Mouse (Mus musculus) mature B cell (primary cell): ENCODE data around the gene Tmem81.

Experiments
- in situ Hi-C: fragments of 300-500 bp; cut with MboI; formaldehyde crosslinking; loops from 2 replicates; pipeline ENCODE4 v1.14.3; 2019

Gene Tmem81

DNA sequence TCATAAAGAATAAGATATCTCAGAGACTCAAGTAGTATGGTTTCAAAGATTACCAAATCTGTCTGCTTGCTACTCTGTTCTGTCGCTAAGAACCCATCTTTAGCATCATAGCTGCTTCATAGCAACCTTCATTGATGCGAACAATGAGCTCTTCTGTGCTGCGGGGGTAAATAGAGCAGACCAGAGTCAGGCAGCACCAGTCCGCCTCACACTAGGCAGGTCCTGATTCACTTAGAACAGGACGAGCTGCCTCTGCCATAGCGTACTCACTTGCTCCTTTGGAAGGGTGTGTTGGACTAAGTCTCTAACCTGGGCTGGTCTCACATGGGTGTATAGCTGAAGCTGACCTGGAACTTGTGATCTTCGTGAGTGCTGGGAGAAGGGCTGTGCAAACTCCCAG, at the start of gene Tmem81:
Gene Tmem81 (plus strand): TSS at position 173 of the 400 bp plus-strand sequence.
- in situ Hi-C loops, result no loop called here

DNA sequence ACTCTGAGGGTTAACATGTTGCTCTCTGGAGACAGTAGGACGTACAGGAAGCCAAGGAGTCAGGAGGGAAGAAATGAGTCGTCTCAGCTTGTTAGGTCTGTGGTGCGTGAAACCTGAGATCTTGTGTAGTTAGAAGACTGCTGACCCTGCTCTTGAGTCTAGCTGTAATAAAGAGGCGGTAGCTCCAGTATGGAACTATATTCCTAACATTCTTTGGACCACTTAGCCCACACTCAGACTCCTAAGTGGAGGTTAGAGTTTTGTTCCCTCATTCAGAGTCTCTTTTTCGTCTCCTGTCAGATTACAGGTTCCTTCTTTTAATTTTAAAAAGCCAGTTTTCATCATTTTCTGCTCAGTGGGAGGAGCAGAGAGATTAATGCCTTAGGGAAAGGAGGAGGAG, 41.4 kb upstream of the Tmem81 start:
- in situ Hi-C loops, result no loop called here

DNA sequence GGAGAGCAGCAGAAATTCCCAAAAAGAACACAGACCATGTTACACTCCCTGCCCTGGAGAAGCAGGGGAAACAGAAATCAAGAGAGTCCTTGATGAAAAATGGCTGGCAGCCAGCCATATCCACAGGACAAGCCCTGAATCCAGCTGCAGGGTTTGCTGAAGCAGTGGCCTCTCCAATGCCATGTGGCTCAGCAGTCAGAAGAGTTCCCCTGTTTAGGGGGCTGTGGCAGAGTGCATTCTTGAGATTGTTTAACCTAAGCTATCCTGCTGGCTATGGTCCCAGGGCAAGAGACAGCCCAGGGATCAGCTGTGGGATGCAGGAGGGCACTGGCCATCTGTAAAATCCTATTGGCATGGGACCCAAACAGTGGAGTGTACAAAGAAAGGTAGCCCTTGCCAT, 37.1 kb upstream of the Tmem81 start:
- in situ Hi-C loops, result no loop called here

DNA sequence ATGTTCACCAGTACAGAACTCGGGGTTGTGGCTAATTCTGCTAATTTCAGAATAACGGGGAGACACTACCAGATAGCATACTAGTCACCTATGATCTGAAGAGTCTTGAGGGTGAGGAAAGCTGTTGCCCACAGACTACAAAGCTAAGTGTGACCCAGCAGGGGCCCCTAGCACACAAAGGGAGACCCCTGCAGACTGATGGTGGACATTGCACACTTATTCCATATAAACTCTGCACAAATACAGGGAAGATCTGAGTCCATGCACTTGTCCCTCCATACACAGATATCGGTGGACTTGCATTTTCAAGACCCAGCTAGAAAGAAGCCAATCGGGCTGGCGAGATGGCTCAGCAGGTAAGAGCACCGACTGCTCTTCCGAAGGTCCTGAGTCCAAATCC, 36.5 kb upstream of the Tmem81 start:
- in situ Hi-C loops, result no loop called here

DNA sequence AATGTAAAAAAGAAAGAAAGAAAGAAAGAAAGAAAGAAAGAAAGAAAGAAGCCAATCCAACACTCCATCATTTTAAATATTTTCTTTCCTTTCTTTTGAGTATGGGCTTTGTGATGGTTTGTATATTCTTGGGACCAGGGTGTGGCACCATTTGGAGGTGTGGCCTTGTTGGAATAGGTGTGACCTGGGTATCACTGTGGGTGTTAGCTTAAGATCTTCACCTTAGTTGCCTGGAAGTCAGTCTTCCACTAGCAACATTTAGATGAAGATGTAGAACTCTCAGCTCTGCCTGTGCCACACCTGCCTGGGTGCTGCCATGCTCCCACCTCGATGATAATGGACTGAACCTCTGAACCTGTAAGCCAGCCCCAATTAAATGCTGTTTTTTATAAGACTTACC, 36.0 kb upstream of the Tmem81 start:
- in situ Hi-C loops, result loop anchor here (10.0 kb wide), 1 partner anchor 105 kb away; no protein-coding TSS in a partner anchor

DNA sequence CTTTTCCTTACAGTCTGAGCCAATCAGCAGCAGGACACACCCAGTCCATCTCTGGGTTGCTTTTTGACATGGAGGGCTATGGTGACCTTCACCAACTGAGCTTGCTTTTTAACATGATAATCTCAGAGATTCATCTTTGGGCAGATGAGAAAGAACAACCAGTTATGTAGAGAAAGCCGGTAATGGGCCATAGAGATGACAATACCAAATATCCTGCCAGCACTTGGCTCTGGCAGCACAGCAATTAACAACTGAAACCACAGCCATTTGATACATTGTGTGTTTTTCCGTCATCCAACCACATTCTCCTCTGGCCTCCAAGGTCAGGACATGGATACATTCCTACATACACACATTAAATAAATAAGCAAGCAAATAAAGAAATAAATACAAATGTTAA, 35.0 kb upstream of the Tmem81 start:
- in situ Hi-C loops, result loop anchor here (10.0 kb wide), 1 partner anchor 106 kb away; no protein-coding TSS in a partner anchor

DNA sequence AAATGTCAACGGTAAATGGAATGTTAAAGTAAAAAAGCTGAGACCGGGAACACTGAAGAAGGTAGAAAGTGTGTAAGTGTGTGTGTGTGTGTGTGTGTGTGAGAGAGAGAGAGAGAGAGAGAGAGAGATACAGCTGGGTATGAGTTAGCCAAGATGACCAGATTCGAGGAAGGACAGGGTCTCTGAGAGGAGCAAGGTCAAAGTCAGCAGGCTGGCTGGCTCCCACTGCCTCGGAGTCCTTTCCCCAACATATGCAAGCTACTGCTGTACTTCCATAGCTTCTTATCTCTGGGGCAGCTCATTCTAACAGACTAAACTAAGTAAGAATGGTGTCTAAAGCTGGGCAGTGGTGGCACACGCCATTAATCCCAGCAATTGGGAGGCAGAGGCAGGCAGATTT, 34.5 kb upstream of the Tmem81 start:
- in situ Hi-C loops, result loop anchor here (10.0 kb wide), 1 partner anchor 107 kb away; no protein-coding TSS in a partner anchor

DNA sequence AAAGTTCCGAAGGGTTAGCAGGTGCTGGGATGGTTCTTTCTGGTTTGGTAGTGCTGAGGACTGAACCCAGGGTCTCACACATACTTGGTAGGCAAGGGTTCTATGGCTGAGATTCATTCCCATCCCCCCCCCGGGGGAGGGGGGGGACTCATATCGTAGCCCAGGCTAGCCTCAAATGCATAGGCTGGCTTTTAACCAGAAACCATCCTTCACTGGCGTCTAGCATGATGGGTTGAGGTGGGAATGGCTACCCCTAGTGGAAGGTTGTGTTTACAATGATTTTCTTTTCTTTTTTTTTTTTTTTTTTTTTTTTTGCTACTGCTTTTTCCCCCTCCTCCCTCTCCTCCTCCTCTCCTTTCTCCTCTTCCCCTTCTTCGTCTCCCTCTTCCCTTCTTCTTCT, 33.5 kb upstream of the Tmem81 start:
- in situ Hi-C loops, result loop anchor here (10.0 kb wide), 1 partner anchor 108 kb away; no protein-coding TSS in a partner anchor

DNA sequence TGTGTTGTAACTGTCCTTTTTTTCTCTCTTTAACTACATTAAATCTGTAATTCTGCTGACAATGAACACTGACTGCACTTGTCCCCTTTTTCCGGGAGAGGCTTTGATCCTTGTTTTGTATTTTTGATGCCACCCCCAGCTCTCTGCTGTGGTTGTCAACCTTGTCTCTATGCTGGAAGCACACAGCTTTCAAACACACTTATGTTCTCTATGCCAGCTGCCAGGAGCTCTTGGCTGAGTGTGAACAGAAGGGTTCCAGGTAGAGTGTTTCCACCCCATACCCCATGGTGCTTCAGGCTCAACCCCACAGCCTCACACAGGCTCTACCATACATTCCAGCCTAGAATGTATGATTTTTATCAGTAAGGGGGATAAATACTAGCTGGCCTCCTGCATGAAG, 31.5 kb upstream of the Tmem81 start:
- in situ Hi-C loops, result loop anchor here (10.0 kb wide), 1 partner anchor 110 kb away; no protein-coding TSS in a partner anchor

DNA sequence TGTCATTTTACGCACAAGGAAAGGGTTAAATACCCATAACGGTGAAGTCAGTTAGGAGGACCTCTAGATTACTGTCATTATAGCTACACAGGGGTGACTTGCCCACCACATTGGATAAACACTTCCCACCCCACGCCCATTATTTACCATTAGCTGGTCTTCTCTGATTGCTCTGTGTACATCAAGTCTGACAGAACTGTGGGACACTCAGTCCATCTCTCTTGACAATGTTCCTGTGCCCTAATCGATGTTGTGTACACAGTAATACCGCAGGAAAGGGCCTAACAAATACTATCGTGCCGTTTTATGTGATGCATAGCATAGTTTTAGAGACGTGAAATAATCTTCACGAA, 29.5 kb upstream of the Tmem81 start:
- in situ Hi-C loops, result loop anchor here (10.0 kb wide), 1 partner anchor 112 kb away; no protein-coding TSS in a partner anchor

DNA sequence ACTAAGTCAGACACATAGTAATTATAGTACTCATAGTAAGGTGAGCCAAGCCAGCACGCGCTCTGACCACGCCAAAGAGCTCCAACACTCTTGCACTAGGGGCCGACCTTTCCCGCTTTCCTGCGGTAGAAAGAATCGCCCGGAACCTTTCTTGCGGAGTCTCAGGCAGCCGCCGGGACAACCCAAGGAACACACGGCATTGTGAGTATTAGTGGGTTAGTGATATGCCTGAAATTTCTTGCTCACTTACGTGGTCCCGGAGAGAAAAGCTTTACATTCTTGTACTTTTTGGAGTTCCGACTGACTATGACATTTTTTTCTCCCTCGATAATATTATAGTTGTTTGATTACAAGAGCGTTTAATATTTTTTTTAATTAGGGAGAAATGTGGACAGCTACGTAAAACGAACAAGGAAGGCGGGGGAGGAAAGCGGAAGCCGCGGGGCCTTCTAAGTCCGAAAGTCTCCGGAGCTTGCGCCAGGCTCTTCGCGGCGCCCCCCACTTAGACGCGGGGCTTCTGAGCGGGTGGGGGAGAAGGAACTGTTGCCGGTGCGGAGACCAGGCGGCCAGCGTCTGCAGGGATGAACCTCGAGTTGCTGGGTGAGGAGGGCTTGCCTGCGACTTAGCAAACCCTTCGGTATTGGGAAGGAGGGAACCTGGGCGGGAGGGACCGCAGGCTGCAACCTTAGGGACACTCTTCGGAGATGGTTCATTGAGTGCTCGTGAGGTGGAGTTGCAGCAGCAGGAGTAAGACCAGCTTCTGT, 28.9 kb upstream of the Tmem81 start, which contains the start of gene Rbbp5:
Gene Rbbp5 (plus strand): TSS at position 438 of the 764 bp plus-strand sequence.
- in situ Hi-C loops, result loop anchor here (10.0 kb wide), 1 partner anchor 112 kb away; no protein-coding TSS in a partner anchor

DNA sequence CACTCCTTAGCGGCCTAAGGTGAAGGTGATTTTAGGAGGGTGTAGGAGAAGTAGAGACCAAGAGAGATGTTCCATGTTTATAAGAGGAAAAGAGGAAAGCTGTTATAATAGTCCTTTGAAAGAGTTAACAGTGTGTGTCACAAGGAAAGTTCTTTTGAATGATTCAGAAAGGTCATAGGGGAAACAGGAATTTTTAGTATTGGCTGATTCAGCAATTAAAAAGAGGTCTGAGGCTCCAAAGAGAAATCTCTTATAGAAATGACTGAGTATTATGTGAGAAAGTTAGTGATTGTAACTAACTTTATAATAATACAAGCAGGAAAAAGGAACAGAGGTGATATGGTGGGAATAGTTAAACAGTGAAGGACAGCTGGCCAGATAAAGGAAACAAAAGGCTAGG, 26.6 kb upstream of the Tmem81 start:
- in situ Hi-C loops, result loop anchor here (10.0 kb wide), 1 partner anchor 115 kb away; no protein-coding TSS in a partner anchor

DNA sequence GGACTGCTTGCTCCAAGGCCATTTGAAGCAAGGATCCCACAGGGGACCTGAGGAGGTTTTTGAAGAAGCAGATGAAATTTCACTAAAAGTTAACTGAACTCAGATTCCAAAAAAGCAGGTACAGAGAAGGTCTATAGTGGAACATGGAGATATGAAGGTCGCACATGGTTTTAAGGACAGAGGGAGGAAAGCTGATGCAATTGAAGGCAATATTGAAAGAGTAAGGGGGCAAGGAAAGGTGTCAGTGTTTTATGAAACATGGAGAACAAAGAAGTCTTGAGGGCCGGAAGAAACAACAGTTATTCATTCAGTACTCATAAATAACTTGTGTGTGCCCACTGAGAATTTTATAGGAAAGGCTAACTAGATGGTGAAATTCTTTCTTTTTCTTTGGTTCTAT, 24.4 kb upstream of the Tmem81 start:
- in situ Hi-C loops, result no loop called here

DNA sequence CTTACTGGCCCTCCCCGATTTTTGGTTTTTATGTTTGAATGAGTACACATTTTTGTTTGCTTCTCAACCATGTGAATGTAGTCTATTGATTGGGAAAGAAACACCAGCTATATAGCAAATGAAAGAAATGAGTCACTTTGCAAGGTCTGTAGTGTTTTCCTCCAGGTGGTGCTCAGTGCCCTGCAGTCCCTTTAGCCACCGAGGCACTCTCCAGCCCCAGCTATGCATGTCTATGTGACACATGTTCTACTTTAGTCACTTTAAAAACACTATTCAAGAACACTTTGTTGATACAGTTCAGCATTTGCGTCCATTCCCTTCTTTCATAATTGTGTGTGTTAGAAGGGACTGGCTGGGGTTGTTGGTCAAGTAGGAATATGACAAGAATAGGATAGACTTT, 22.8 kb upstream of the Tmem81 start:
- in situ Hi-C loops, result no loop called here

DNA sequence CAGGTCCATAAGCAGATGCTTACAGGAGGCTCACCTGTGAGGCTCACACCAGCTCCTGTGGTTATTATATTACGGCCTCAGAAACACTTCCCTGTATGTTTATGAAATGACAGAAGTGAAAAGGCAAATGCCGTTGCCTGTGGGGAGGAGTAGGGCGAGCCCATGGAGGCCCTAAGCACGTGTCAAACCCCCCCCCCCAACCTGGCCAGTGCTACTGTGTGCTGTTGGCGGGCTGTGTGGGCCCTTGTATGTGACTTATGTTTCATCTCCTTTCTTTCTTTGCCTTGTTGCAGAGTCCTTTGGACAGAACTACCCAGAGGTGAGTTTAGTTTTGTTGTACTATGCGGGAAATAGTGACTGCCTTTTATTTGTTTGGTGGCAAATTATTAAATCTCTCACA, 22.3 kb upstream of the Tmem81 start:
- in situ Hi-C loops, result no loop called here

DNA sequence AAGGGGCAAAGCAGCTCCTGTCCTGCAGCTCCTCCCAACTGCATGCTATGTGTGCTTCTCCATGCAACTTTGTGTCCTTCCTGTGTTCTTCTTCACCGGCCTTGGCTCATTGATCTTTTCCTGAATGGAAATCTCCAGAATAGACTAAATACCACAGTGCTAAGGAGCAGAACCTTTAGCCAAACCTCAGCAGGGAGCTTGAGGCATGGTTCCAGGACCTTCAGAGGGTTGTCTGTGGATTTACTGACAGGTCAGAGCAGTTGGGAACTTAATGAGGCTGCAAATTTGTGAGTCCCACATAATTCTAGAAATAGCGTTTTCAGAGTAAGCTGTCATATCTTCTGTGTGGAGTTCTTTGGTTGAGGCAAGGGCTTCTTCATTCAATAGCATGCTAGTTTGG, 5.5 kb upstream of the Tmem81 start:
- in situ Hi-C loops, result no loop called here

DNA sequence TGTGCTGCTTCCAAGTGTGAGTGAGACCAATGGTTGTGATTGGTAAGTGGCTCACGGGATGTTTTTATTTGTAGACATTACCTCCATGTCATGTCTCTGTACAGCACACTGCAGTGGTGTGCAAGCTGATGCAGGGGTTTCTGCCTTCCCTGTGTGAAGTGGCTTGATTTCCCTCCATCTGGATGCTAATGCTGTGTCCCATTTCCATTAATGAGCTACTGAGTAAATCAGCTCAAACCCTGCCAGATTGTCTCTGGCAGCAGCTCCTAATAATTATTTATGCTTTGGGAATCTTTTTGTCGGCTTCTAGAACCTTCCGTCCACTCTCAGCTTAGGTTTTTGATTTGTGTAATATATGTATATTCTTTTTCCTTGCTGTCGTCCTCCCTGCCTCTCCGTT, 875 bp upstream of the Tmem81 start:
- in situ Hi-C loops, result no loop called here

DNA sequence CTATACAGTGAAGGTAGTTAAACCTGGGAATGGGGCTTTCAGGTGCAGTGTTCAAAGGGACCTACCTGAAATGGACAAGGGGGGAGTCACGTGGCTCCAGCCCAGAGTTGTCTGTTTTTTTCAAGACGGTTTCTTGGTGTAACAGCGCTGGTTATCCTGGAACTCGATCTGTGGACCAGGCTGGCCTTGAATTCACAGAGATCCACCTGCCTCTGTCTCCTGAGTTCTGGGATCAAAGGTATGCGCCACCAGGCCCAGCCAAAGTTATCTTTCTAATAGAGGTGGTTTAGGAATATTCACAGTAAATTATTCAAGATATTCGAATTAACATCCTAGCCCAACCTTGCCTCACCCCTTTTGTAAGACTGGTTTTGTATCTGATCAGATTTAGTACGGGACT, 626 bp downstream of the Tmem81 start:
- in situ Hi-C loops, result no loop called here

DNA sequence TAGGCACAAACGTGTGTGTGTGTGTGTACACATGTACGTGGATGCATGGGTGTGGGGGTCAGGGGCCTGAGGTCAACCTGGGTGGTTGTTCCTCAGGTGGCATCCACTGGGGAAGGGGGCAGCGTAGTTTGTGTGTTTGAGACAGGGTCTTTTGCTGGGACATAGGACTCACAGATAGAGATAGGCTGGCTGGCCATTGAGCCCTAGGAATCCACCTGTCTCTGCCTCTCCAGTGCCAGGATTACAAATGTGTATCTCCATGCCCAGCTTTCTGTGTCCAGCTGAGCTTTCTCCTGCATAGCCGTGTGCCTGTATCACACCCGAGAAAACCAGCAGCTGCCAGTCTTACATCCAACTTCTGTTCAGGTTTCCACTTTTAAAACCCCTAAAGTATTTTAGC, 3.7 kb downstream of the Tmem81 start:
- in situ Hi-C loops, result no loop called here

DNA sequence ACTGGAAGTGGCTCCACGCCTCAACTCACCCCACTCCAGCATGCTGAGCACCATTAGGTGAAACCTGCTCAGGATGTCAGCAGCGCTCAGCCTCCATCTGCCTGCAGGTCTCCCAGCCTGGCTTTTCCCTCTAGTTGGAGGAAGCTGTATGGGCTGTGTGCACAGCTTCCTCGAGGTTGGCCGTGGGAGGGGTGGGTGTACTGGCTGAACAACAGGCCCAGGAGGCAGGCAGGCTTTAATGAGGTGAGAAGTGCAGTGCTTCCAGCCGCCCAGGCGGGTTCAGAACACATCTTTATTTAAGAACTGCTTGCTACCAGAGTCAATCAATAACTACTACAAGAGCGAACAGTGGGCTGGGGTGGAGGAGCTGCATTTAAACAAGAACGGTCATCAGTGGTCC, 5.5 kb downstream of the Tmem81 start:
- in situ Hi-C loops, result no loop called here

DNA sequence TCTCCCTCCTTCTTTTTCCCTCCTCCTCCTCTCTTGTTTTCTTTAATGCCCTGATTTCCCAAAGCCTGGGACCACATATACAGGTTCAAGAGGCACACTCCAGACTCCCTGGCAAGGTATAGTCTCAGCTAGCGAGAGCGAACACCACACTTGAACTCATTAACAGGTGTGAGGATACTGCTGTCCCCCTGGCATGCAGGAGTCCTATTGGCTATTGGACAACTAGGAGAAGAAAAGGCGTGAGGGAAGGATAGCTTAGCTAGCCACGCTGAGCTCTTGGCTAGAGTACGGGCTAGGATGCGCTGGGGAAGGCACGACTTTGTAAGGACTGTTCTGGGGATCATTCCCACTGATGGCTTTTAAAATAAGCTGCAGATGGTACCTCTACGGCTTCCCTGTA, 6.1 kb downstream of the Tmem81 start:
- in situ Hi-C loops, result no loop called here

DNA sequence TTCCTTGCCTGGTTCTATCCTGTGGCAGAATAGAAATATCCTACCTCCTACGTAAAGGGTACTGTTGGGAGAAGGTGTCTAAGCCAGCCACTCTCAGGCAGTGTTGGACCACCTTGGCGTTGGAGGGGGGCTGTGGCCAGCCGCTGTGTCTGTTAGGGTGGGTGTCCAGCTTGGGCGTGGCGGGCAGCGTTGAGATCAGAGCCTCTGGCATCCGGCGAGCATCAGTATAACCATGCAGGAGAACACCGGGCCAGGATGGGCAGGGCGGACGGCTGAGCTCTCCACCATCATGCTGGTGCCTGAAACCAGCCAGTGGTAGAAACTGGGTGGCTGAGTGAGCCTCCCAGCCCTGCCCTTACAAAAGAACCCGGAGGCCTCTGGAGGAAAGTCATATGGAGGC, 9.3 kb downstream of the Tmem81 start:
- in situ Hi-C loops, result no loop called here

DNA sequence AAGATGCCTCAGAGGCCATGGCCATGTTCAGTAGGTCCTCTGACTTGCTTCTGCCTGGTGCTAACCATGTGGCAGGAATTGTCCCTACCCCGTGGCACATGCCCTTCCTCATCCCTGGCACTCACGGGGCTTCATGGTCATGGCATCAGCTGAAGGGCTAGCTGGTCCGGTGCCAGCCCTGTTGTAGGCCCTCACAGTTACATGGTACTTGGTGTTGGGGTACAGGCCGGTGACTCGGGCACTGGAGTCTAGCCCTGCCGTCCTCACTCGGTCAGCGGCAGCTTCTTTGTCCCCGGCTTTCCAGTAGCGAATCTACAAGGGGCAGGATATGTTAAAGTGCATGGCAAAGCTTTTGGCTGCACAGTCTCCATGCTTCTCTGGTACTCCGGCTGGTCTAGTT, 10.7 kb downstream of the Tmem81 start:
- in situ Hi-C loops, result no loop called here

DNA sequence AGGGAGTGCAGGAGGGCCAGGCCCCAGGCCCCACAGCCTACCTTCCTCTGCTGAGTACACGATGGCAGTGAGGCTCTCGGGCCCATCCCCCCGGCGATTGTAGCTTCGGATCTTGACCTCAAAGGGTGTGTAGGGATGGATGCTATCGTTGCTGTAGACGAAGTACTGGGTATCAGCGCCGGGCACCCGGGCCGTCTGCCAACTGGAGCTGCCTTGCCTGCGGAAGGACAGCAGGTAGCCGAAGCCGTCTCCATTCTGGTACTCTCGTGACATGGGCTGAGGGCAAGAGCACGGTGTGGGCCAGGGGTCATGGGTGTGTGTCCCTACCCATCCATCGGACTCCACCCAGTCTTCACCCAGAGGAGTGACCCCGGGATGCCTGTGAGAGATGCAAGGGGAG, 12.6 kb downstream of the Tmem81 start:
- in situ Hi-C loops, result no loop called here
